Mouse (Mus musculus): Measurements from ENCODE around the gene Ctrb1.

Ctrb1 gene

DNA sequence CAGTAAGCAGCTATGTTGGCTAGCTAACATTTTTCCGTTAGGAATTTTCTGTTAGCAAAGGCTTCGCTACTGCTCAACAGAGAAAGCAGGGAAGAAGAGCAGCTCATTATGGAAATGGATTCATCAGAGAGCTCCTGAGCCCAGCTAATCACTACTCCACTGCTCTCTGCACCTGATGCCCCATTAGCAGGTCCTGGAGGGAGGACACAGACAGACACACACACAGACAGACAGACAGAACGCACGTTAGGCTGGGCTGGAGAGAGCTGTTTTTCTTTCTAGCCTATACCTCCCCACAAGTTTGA lies 26.6 kb upstream of the Ctrb1 start:
- no peak for DNase-seq (ENCODE audit: low spot score in 2 of 2)

DNA sequence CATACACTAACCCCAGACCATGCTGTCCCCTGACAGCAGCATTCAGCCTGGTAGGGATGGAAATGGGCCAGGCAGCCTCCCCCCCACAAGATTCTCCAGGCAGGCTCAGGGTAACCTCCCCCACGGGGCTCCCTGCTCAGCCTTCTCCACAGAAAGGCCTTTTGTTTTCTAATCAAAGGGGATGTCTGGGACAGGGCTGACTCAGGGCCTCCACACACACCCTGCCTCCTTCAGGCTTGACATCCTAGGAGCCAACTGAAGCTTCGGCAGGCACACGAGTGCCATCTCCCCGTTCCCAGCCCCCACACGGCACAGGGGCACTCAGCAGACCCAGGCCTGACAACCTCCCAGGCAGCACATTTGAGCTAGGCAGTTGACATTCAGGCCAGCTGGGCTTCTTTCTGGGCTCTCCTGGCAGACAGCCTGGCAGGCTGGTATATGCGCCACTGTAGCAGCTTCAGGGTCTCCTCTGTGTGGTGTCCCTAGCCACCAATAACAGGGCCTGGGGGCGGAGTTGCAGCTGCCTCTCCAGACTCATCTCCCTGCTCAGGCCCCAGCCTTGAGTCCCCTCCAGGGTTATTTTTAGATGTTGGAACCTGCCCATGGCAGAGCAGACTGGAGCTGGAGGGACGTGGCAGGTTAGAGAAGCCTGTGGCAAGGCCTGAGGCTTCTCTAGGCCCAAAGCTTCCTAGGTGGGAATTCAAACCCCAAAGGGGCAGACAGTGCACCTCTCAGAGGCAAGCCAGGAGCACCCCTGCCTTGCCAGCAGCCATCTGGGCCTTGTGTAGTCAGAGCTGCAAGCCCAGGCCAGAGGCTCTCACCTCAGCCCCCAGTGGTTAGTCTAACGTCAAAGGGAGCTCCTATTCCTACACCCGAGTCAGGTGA lies 26.0 kb upstream of the Ctrb1 start:
- DNase-seq (ENCODE audit: low spot score in 2 of 2): peak; percentile 69 to 80

DNA sequence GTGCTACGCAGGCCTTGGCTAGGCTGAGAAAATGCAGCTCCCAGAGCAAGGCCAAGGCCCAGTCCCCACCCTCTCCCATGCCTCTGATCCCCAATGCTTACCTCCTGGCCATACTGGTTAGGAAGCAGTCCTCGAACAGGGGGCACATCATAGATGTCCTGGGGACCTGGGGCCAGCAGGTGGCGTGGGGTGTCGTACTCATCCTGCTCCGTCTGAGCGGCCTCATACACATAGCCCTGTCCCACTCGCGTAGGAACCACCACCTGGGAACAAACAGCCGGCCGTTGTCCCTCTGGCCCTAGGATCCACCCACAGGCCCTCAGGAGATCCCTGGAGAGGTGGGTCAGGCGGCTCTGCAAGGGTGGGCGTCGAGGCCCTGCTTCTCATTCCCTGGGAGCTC lies 24.7 kb upstream of the Ctrb1 start:
- no peak for DNase-seq (ENCODE audit: low spot score in 2 of 2)

DNA sequence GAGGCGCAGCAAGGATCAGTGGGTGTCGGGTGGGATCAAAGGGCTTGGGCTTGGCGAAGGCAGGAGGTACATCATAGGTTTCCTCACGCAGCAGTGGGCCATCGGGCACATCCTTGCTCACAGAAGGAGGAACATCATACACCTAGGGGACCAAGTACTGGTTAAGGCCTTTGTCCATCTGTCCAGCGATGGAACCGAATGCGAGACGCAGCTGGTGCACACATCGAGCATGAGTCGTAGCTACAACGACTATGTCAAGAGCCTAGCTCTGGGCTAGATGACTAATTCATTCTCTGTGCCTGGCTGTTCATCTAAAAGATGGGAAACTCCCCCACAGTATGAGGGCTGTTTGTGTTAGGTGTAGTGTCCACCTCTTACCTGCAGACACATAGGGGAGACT lies 23.5 kb upstream of the Ctrb1 start:
- peak in 1 of 2 experiments; percentile 6 for DNase-seq (ENCODE audit: low spot score in 2 of 2)

DNA sequence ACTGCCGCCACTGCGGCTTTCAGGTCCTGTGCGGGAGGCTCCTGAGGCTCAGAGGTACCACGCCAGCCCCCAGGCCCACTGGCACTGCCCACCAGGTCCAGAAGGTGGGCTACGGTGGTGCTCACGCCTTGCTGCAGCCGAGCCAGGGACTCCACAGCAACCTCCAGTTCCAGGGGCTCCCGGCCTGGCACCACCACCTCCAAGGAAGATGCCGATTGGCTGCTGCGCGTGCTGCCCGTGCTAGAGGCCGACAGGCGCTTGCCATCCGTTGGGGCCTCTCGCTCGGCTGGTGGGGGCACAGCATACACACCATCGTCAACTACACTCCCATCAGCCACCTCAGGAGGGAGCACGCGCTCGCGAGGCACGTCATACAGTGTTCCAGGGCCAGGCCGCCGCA lies 23.0 kb upstream of the Ctrb1 start:
- DNase-seq (ENCODE audit: low spot score in 2 of 2): no peak

DNA sequence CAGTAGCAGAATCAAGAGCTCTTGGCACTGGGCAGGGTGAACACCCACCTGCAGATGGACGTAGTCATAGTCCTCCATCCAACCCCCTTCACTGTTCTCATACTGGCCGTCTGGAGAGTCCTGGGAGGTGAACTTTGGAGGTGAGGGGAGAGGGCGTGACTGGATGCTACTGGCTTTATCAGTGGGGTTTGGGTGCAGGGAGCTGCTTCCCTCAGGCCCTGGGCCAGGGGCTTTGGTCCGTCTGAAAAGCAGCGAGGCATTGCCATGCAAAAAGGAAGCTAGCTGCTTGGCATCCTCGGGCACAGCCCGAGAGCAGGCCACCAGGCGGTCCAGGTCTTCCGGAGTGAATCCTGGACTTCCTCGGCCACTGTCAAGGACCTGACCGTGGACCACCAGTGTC lies 22.5 kb upstream of the Ctrb1 start:
- DNase-seq (ENCODE audit: low spot score in 2 of 2): no peak

DNA sequence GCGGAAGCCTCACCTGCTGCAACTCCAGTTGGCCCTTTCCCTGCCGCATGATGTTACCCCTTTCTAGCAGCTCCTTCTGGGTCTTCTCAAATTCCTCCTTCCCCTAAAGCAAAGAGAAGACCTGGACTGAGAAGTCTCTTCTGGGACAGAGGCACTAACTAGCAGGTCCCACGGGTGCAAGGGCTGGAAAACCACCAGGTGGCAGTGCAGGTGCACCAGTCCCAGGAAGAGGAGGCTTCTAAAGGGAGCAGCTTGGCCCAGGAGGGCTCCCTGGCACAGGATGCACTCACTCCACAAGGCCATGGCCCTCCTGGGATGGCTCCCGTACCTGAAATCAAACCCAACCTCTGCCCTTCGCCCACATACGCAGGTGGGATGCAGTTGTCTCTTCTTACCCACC lies 21.8 kb upstream of the Ctrb1 start:
- DNase-seq (ENCODE audit: low spot score in 2 of 2): peak in 1 of 2 experiments; percentile 67

DNA sequence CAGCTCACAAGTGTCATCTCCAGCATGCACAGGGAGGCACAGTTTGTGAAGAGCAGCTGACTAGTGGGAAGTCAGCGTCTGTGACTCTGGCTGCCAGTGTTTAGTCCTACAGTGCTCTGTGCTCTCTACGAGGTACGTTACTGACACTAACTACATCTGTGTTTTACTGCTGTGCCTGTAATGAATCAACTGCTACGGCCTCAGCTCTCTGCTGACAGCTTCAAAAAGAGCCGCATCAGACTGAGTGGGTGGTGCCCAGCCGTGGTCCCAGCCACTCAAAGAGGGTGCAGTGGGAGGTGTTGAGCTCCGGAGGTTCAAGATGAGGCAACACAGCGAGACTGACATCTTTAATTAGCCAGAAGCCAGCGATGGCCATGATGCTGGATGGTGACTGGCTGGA lies 21.3 kb upstream of the Ctrb1 start:
- DNase-seq (ENCODE audit: low spot score in 2 of 2): peak in 1 of 2 experiments; percentile 59

DNA sequence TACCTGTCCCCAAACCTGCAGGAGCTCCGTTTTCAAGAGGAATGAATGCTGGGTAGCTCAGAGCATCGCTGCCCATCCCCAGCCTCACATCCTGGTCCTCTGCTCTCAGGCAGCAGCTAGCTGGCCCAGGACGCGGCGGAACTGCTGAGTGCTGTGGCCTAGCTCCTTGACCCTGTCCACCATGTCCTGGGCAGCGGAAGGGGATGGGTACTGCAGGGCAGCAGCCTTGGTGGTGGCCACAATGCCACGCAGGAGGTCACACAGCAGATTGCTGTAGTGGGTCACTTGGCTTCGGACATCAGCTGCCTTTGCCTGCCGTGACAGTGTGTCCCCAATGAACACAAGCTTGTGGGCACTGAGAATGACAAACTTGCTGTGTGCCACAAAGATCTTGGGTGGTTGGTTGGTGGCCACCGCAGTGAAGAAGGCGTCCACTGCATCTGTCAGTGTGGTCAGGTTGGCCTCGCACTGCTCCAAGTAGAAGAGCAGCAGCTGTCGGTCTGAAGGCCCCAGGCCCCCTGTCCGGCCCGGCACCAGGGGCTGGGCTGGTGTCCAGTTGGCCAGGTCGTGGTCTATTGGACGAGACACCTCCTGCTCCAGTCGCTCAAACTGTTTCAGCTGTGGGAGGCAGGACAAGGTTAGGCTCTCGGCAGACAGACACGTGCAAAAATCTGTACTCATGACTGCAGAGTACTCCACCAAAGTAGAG lies 20.1 kb upstream of the Ctrb1 start:
- DNase-seq (ENCODE audit: low spot score in 2 of 2): no peak

DNA sequence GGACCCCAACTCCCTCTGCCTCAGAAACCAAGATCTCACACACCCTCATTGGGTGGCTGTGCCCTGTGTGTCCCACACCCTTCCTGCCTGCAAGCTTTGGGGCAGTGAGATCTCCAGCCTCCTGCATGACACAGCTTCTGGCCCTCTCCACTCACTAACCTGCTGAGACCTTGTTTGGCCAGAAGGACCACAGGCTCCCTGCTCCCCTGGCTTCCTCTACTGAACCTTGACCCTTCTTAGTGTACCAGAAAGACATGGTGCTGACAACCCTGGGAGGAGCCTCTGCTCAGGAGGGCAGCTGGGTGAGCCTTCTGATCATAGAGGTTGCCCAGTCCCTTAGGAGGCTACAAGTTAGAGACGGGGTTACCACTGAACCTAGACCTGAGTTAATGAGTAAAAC lies 18.4 kb upstream of the Ctrb1 start:
- DNase-seq (ENCODE audit: low spot score in 2 of 2): no peak

DNA sequence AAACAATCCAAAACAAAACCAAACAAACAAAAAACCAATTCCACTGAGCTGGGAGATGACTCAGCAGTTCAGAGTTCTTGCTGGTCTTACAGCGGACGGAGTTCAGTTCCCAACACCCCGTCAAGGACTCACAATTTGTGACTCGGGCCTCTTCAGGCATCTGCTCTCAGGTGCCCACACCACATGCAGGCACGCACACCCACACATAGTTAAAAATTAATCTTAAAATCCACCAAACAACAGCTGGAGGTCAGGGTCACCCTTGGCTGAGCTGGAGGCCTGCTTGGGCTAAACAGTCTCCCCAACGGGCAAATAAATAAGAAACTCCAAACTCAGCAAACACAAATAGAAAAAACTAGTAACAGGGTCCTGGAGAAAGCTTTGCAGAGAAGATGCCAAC lies 17.5 kb upstream of the Ctrb1 start:
- DNase-seq (ENCODE audit: low spot score in 2 of 2): no peak

DNA sequence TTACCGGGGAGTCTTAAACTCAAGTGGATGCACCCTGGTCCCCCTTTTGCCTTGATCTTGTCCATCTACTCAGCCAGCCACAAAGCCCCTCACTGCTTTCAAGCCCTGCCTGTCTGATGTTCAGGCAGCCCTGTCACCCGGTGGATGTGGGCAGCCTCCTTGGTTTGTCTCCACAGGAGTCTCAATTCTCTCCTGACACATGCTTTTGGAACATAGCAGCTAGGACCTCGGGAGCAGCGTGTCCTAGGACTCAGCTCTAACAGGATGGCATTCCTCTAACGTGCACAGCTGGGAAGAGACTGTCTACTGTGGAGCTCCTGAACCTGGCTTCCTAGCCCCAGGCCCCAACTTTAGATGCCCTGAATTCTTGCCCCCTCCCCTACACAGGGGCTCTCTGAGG lies 14.9 kb upstream of the Ctrb1 start:
- no peak for DNase-seq (ENCODE audit: low spot score in 2 of 2)

DNA sequence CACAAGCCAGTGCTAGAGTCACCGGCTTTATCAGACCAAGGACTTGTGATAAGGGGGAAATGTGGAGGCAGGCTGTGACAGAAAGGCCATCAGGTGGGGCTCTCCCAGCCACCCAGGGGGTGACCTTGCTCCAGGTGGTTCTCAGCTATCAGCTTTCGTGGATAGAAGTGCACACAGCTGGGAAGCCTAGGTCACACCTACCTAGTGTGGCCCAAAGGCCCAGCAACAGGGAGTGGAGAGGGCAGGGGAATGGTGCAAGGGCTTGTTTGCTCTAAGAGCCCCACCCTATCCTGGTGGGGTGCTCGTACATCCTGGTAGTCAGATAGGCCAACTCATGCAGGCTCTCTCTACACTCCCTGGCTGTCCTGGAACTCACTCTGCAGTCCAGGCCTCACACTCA lies 14.4 kb upstream of the Ctrb1 start:
- DNase-seq (ENCODE audit: low spot score in 2 of 2): no peak

DNA sequence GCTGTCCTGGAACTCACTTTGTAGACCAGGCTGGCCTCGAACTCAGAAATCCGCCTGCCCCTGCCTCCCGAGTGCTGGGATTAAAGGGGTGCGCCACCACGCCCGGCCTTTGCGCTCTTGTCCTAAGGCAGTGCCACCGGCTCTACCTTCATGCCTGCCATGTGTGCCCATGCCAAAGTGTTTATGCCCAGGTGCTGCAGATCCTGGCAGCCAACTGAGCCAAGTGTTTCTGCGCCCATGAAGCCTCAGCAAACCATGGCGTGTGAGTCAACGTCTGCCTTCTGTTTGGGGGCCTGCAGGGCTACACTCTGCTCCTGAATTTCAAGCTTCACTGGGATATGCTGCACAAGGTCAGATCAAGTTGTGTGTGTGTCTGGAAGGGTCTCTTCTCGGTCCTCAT lies 13.8 kb upstream of the Ctrb1 start:
- DNase-seq (ENCODE audit: low spot score in 2 of 2): no peak

DNA sequence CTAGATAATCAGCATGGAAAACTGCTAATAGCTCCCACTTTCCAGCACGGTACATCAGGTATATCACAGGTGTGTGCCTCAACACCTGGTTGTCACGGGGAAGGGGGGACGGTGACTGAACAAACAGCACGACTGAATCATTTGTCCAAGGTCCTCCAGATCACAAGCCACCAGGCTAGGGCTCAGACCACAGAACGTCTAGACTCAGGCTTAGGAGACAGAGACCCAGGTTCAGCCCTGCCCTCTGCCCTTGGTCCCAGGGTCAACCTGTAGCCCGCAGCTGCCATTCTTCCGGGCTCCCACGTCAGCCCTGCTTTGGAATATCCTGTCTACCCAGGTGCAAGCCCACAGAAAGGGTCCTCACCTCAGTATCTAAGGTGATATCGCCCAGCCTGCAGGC lies 10.6 kb upstream of the Ctrb1 start:
- no peak for DNase-seq (ENCODE audit: low spot score in 2 of 2)

DNA sequence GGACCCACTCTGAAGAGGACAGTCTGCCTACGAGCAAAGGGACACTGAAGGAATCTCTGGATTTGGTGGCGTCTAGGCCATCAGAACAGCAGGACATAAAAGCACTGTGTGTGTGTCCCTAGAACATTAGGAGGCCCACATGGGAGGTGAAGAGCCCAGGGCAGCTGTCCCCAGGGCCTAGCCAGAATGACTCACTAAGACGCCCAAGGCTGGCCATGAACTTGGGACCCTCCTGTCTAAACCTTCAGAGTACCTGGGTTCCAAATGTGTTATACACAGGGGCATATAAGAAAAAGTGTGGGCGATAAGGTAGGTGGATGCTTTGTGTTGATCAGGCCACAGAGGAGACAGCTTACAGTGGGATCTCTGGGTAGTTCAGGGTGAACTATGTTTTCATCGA lies 9.9 kb upstream of the Ctrb1 start:
- no peak for DNase-seq (ENCODE audit: low spot score in 2 of 2)

DNA sequence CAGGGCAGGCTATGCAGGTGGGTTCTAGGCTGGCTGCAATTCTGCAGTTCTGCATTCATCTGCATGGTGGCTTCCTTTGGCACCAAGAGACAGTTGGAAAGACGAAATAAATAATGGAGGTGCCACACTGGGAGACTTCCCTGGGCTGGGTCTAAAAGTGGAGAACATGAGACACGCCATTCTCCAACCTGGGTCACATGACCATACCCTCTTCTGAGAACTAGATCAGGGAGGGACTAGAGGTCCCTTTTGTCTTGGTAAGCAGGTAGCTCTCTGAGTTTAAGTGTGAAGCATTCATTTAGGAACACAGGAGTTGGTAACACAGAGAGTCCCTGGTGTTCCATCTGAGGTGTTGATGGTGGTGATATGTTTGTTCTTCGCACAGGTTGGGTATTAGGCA lies 9.4 kb upstream of the Ctrb1 start:
- no peak for DNase-seq (ENCODE audit: low spot score in 2 of 2)

DNA sequence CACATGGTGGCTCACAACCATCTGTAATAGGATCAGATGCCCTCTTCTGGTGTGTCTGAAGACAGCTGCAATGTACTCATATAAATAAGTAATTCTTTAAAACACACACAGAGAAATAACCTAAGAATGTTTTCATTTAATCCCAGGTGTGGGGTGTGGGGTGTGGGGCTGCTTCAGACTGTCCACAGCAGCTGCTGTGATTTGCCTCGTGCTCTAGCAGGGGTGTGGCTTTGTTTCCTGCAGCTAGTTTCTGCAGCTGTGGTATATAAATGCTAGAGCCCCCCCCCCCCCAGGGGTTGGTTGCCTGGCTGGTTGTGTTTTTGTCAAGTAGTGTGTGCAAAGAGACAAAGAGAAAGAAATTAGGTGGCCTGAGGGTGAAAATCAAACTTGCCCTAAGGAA lies 8.2 kb upstream of the Ctrb1 start:
- DNase-seq (ENCODE audit: low spot score in 2 of 2): no peak

DNA sequence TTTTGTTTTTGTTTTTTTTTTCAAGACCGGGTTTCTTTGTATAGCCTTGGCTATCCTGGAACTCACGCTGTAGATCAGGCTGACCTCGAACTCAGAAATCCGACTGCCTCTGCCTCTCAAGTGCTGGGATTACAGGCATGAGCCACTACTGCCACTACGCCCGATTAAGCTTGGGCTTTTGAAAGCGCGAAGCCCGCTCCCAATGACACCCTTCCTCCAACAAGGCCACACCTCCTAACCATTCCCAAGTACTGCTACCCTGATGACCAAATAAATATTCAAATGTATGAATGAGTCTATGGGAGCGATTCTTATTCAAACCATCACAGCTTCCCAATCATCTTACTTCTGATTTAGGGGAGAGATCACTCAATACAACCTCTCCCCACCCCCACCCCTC lies 6.8 kb upstream of the Ctrb1 start:
- no peak for DNase-seq (ENCODE audit: low spot score in 2 of 2)

DNA sequence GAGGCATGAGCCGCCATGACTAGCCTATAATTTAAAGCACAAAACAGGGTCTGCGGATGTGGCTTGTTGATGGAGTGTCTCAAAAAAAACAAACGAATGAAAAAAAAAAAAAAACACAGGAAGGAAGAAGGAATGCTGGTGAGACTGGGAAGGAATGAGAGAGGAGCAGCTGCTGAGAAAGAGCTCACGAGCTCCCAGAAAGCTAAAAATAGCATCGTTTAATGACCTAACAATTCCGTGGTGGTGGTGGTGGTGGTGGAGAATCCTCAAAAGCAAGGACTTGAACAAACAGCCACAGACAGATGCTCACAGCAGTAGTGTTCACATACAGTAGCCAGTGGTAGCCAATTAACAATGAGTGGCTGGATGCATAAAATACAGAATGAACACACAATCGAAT lies 4.6 kb upstream of the Ctrb1 start:
- DNase-seq (ENCODE audit: low spot score in 2 of 2): no peak

DNA sequence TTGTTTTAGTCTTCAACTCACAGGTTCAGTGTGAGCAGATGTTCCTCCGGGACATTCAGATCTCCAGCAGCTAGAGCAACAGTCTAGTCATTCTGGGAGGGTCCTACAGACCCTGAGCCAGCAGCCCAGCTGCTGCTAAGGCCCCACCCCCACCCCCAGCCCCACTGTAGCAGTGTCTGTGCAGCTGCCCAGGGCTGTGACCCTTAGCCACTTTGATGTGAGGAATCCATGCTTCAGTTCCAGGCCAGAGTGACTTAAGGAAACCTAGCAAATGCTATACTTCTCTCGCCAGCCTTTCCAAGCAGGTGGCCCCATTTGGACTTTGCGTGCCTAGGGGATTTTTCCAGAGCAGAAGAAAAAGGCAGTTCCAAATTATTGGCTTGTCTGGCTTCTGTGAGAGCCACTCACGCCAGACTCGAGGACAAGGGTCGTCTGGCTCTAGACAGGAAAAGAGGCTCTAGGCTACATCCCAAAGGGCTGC lies 2.5 kb upstream of the Ctrb1 start:
- DNase-seq (ENCODE audit: low spot score in 2 of 2): no peak

DNA sequence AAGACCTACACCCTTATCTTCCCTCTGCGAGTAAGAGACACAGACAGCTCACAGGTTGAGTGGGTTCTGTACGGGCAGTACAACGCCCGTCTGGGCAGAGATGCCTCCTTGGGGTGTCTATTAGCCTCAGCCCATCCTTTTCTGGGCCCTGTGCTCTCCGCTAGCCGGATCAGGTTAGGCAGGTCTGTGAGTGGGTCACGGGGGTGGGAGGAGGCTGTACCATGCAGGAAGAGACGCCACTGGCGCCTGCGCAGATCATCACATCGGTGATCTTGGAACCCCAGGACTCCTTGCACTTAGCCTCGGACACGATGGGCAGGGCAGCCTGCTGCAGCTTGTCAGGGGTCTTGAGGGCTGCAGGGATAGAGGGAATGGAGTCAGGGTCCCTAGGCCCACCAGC lies 3.9 kb downstream of the Ctrb1 start:
- DNase-seq (ENCODE audit: low spot score in 2 of 2): no peak

DNA sequence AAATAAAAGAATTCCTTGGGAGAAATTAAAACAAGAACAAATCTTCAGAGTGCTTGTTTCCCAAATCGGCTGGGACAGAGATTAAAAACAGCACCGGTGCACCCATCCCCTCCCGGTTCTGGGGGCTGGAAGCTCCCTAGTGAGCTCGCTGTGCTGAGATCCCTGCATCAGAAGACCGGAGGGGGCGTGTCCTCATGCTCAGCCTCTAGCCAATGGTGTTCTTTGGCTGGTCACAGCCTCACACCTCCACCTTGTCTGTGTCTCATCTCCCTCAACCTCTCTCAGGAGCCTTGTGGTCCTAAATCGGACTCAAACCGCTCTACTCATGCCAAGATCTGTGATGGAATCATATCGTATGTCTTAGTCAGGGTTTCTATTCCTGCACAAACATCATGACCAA lies 8.3 kb downstream of the Ctrb1 start:
- DNase-seq (ENCODE audit: low spot score in 2 of 2): no peak

DNA sequence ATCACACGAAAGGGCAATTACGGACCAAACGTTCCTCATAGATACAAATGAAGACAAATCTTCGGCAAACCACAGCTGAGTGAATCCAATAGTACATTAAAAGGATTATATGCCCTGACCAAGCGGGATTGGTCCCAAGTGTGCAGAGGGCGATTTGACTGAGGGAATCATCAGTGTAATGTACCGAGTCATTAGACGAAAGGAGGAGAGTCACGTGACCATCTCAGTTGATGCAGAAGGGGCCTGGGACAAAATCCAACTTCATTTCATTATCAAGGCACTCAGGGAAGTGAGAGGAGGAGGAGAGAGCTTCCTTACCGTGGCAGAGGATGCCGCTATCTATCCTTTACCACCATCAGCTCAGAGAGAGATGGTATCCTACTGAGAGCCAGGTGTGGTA lies 9.7 kb downstream of the Ctrb1 start:
- no peak for DNase-seq (ENCODE audit: low spot score in 2 of 2)
